Mouse (Mus musculus): ENCODE results near the gene Phactr1. TPM values are rescaled to one million over a fixed set of nuclear protein-coding genes. Genes with fewer than 3 reads are reported as not detected.

Gene Phactr1
- polyA plus RNA-seq, 1 experiment, result 0.35 TPM

GRCm38 (mm10) chr13:42992306-42992705, 311.9 kb downstream of the Phactr1 start:
- Histone ChIP-seq H3K4me1 (ENCODE audit: control insufficient read depth, insufficient read depth, low read length) (no peaks in the 10 kb centered on the region), H3K27ac (ENCODE audit: control insufficient read depth, insufficient read depth, low read depth, low read length, poor library complexity) (no peak overlapping the region), H3K4me3 (replicated peaks; ENCODE audit: control insufficient read depth, low read depth, low read length) (no peak overlapping the region)
- no peak for TF ChIP-seq POLR2A (IDR thresholded peaks at IDR 0.05; ENCODE audit: borderline replicate concordance, control insufficient read depth, low read depth, low read length)
- TF ChIP-seq CTCF (IDR thresholded peaks at IDR 0.05; ENCODE audit: control insufficient read depth, insufficient read depth, low read length), result no peak
- WGBS, result 71% methylated on average over 4 of the region's 4 CpGs

DNA sequence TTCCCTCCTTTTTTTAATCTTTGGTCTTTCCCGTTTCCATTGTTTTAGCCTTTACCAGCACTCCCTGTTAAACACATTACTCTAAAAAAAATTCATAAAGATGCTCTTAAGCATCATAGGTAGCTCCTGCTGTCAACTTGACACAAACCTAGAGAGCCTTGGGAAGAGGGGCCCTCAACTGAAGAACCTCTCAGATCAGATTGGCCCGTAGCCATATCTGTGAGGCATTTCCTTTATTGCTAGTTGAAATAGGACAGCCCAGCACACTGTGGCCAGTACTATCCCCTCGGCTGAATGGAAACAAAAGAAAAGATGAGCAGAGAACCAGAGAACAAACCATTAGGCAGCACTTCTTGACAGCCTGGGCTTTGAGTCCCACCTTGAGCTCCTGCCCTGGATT, 313.9 kb downstream of the Phactr1 start:
- 68% methylated on average over 3 of the region's 3 CpGs for WGBS

DNA sequence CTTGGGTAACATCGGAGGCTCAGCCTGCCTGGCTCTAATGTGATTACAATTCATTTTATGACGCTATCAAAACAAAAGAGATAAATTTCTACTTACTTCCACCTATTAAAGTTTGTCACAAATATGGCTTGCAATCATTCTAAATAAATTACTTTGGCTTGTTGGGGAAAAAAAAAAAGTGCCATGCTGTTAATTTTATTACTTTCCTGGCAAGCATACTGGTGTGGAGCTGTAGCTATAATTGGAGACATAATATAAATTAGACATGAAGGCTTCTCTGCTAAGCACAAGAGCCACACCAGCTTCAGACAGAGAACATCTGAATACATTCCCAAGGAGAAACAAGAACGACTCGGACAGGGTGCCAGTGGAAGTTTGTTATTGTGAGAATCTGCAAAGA, 315.8 kb downstream of the Phactr1 start:
- Histone ChIP-seq H3K4me3 (replicated peaks; ENCODE audit: control insufficient read depth, low read depth, low read length) (no peak overlapping the region), H3K27ac (ENCODE audit: control insufficient read depth, insufficient read depth, low read depth, low read length, poor library complexity) (no peak overlapping the region), H3K4me1 (ENCODE audit: control insufficient read depth, insufficient read depth, low read length) (no peaks in the 10 kb centered on the region)
- TF ChIP-seq CTCF (IDR thresholded peaks at IDR 0.05; ENCODE audit: control insufficient read depth, insufficient read depth, low read length), result no peak
- TF ChIP-seq POLR2A (IDR thresholded peaks at IDR 0.05; ENCODE audit: borderline replicate concordance, control insufficient read depth, low read depth, low read length), result no peak
- WGBS, result 81% methylated on average over 4 of the region's 4 CpGs

More for the DNA sequence above, 313.9 kb downstream of the Phactr1 start:
- H3K4me3 ChIP-seq (replicated peaks; ENCODE audit: control insufficient read depth, low read depth, low read length), result no peak overlapping the region
- no peak overlapping the region for H3K27ac ChIP-seq (ENCODE audit: control insufficient read depth, insufficient read depth, low read depth, low read length, poor library complexity)
- H3K4me1 ChIP-seq (ENCODE audit: control insufficient read depth, insufficient read depth, low read length), result no peaks in the 10 kb centered on the region
- no peak for TF ChIP-seq POLR2A (IDR thresholded peaks at IDR 0.05; ENCODE audit: borderline replicate concordance, control insufficient read depth, low read depth, low read length)
- TF ChIP-seq CTCF (IDR thresholded peaks at IDR 0.05; ENCODE audit: control insufficient read depth, insufficient read depth, low read length), result no peak

- TF ChIP-seq POLR2A (IDR thresholded peaks at IDR 0.05; ENCODE audit: borderline replicate concordance, control insufficient read depth, low read depth, low read length) (no peak), CTCF (IDR thresholded peaks at IDR 0.05; ENCODE audit: control insufficient read depth, insufficient read depth, low read length) (no peak)
- H3K4me1 ChIP-seq (ENCODE audit: control insufficient read depth, insufficient read depth, low read length), result no peaks in the 10 kb centered on the region
- WGBS, result 39% methylated on average over 3 of the region's 3 CpGs
These were observed 318.9 kb downstream of the Phactr1 start for GRCm38 (mm10) chr13:42999287-42999686.

DNA sequence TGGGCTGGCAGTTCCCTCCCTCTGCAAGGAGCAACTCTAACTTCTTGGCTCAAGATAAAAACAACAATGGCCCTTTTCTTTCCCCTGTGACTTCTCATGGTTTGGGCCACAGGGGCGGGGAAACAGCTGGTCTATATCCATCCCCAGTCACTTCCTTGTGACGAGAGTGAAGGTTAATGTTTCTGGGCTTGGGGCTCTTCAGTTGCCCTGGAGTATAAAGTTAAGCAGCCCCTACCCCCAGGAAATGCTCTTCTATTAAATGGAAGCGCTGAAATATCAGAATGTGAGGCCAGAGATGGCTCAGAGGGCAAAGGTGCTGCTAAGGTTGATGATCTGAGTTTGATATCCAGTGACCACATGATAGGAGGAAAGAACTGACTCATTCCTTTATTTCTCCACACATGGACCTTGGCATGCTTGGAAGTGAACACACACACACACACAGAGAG, 324.7 kb downstream of the Phactr1 start:
- 50% methylated on average over 3 of the region's 3 CpGs for WGBS
- Histone ChIP-seq H3K4me1 (ENCODE audit: control insufficient read depth, insufficient read depth, low read length) (no peaks in the 10 kb centered on the region), H3K4me3 (replicated peaks; ENCODE audit: control insufficient read depth, low read depth, low read length) (no peak overlapping the region), H3K27ac (ENCODE audit: control insufficient read depth, insufficient read depth, low read depth, low read length, poor library complexity) (no peak overlapping the region)
- TF ChIP-seq CTCF (IDR thresholded peaks at IDR 0.05; ENCODE audit: control insufficient read depth, insufficient read depth, low read length) (no peak), POLR2A (IDR thresholded peaks at IDR 0.05; ENCODE audit: borderline replicate concordance, control insufficient read depth, low read depth, low read length) (no peak)

More at GRCm38 (mm10) chr13:42999287-42999686, 318.9 kb downstream of the Phactr1 start:
- Histone ChIP-seq H3K27ac (ENCODE audit: control insufficient read depth, insufficient read depth, low read depth, low read length, poor library complexity) (no peak overlapping the region), H3K4me3 (replicated peaks; ENCODE audit: control insufficient read depth, low read depth, low read length) (no peak overlapping the region)

- WGBS, result 78% methylated on average over 5 of the region's 5 CpGs
- Histone ChIP-seq H3K27ac (ENCODE audit: control insufficient read depth, insufficient read depth, low read depth, low read length, poor library complexity) (no peak overlapping the region), H3K4me3 (replicated peaks; ENCODE audit: control insufficient read depth, low read depth, low read length) (no peak overlapping the region), H3K4me1 (ENCODE audit: control insufficient read depth, insufficient read depth, low read length) (no peaks in the 10 kb centered on the region)
- TF ChIP-seq POLR2A (IDR thresholded peaks at IDR 0.05; ENCODE audit: borderline replicate concordance, control insufficient read depth, low read depth, low read length), result no peak
- TF ChIP-seq CTCF (IDR thresholded peaks at IDR 0.05; ENCODE audit: control insufficient read depth, insufficient read depth, low read length), result no peak
These were observed 328.0 kb downstream of the Phactr1 start for GRCm38 (mm10) chr13:43008466-43008865.

DNA sequence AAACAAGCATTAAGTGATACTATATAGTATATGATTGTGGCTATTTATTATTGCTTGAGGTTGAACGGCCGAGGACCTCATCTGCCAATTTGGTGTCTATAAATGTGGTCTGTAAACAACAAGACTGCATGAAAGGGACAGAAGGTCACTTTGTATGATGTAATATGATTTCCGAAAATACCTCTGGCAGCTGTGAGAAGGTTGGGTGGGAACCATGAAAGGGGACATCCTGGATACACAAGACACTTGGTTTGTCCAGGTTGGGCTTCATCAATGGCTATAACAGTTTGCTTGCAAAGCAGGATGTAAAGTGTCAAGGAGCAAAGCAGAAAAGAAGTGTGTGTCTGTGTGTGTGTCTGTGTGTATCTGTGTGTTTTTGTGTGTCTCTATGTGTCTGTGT, 329.2 kb downstream of the Phactr1 start:
- 73% methylated on average over 3 of the region's 3 CpGs for WGBS
- no peaks in the 10 kb centered on the region for H3K4me1 ChIP-seq (ENCODE audit: control insufficient read depth, insufficient read depth, low read length)
- TF ChIP-seq CTCF (IDR thresholded peaks at IDR 0.05; ENCODE audit: control insufficient read depth, insufficient read depth, low read length), result no peak
- TF ChIP-seq POLR2A (IDR thresholded peaks at IDR 0.05; ENCODE audit: borderline replicate concordance, control insufficient read depth, low read depth, low read length), result no peak

GRCm38 (mm10) chr13:43011516-43011915, 331.1 kb downstream of the Phactr1 start:
- no peak overlapping the region for H3K27ac ChIP-seq (ENCODE audit: control insufficient read depth, insufficient read depth, low read depth, low read length, poor library complexity)
- H3K4me1 ChIP-seq (ENCODE audit: control insufficient read depth, insufficient read depth, low read length), result no peaks in the 10 kb centered on the region
- TF ChIP-seq CTCF (IDR thresholded peaks at IDR 0.05; ENCODE audit: control insufficient read depth, insufficient read depth, low read length) (no peak), POLR2A (IDR thresholded peaks at IDR 0.05; ENCODE audit: borderline replicate concordance, control insufficient read depth, low read depth, low read length) (no peak)
- 84% methylated on average over 3 of the region's 3 CpGs for WGBS
- no peak overlapping the region for H3K4me3 ChIP-seq (replicated peaks; ENCODE audit: control insufficient read depth, low read depth, low read length)

More for the DNA sequence above, 329.2 kb downstream of the Phactr1 start:
- no peak overlapping the region for H3K27ac ChIP-seq (ENCODE audit: control insufficient read depth, insufficient read depth, low read depth, low read length, poor library complexity)
- H3K4me3 ChIP-seq (replicated peaks; ENCODE audit: control insufficient read depth, low read depth, low read length), result no peak overlapping the region

- Histone ChIP-seq H3K27ac (ENCODE audit: control insufficient read depth, insufficient read depth, low read depth, low read length, poor library complexity) (no peak overlapping the region), H3K4me3 (replicated peaks; ENCODE audit: control insufficient read depth, low read depth, low read length) (no peak overlapping the region), H3K4me1 (ENCODE audit: control insufficient read depth, insufficient read depth, low read length) (no peaks in the 10 kb centered on the region)
- WGBS, result 82% methylated on average over 4 of the region's 4 CpGs
- no peak for TF ChIP-seq CTCF (IDR thresholded peaks at IDR 0.05; ENCODE audit: control insufficient read depth, insufficient read depth, low read length)
- TF ChIP-seq POLR2A (IDR thresholded peaks at IDR 0.05; ENCODE audit: borderline replicate concordance, control insufficient read depth, low read depth, low read length), result no peak
These were observed 333.6 kb downstream of the Phactr1 start for GRCm38 (mm10) chr13:43013984-43014383.

All from bone marrow, adult 2 months (tissue).